Mouse (Mus musculus): Measurements from ENCODE around the gene Prom2.

The Prom2 gene

DNA sequence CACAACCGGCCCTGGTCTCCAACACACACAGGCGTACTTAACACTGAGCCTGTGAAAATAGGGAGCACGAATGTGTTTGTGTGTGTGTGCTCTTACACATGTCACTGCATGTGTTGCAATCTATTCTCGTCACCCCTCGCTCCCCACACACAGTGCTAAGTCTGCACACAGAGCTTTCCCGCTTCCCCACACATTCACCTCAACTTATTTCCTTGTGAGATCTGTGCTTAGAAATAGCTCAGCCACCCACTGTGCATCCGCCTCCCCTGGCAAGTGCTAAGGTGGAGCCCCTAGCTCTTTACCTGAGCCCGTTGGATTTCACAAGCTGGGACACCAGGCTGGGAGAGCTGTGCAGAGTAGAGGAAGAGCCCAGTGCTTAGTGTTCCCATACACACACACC is 42.5 kb downstream of the Prom2 start:
- no peak for ATAC-seq (ENCODE audit: insufficient number of reproducible peaks, low FRiP score, low TSS enrichment)

DNA sequence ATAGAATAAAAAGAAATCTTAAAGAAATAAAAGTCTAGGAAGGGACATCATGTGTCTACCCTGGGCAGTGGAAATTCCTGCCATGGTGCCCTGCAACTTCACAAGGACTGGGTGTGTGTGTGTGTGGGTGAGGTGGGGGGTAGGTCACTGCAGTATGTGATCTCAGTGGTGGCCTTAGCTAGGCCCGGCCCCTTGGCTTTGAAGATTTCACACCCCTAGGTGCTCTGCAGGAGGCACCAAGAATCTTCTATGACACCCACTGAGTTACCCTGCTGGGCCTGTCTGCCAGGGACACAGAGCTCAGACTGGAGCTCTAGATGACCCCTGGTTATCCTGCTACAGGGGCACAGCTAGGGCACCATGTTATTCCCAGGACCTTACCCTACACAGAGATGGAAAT is 44.9 kb downstream of the Prom2 start:
- no peak for ATAC-seq (ENCODE audit: insufficient number of reproducible peaks, low FRiP score, low TSS enrichment)

- no peak for ATAC-seq (ENCODE audit: insufficient number of reproducible peaks, low FRiP score, low TSS enrichment)
Measured at GRCm38 (mm10) chr2:127484476-127485170, 56.6 kb downstream of the Prom2 start.

GRCm38 (mm10) chr2:127483001-127483400 is 58.3 kb downstream of the Prom2 start:
- ATAC-seq (ENCODE audit: insufficient number of reproducible peaks, low FRiP score, low TSS enrichment): no peak; the same call in 1 of the 2 replicates

DNA sequence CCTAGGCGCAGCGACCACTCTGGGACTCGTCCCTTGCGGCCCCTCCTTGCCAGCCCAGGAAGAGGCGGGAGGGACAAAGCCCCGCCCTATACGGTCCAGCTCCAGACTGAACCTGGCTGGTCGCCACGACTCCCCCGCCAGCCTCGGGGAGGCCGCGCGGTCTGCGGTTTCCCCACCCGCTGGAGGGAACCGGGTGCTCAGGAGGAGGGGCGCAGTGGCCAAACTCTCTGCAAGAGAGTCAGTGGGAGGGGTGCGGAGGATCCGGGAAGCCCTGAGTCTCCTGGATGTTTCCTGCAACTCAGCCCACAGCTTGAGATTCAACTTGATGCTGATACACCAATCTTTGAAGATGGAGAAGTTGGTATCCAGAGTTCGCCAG is 58.7 kb downstream of the Prom2 start:
- ATAC-seq (ENCODE audit: insufficient number of reproducible peaks, low FRiP score, low TSS enrichment): no peak; the same call in 1 of the 2 replicates

- no peak for ATAC-seq (ENCODE audit: insufficient number of reproducible peaks, low FRiP score, low TSS enrichment)
Measured at GRCm38 (mm10) chr2:127481841-127482532, 59.3 kb downstream of the Prom2 start.

DNA sequence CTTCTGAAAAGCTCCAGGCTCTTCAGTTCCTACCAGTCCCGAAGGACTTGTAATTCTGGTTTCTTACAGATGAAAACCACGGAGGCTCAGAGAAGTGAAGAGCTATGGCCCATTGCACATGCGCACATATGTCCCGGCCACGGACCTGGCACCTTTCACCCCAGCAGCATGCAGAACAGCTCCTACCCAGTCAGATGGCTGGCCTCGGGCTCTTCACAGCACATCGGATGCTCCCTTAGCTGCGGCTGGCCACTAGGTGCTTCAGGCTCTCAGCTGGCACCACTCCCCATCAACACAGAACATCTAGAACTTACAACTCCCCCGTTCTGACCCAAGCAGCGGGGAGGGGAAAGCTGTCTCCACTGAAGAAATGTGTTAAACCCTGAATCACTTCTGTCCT is 61.5 kb downstream of the Prom2 start:
- ATAC-seq (ENCODE audit: insufficient number of reproducible peaks, low FRiP score, low TSS enrichment): no peak

DNA sequence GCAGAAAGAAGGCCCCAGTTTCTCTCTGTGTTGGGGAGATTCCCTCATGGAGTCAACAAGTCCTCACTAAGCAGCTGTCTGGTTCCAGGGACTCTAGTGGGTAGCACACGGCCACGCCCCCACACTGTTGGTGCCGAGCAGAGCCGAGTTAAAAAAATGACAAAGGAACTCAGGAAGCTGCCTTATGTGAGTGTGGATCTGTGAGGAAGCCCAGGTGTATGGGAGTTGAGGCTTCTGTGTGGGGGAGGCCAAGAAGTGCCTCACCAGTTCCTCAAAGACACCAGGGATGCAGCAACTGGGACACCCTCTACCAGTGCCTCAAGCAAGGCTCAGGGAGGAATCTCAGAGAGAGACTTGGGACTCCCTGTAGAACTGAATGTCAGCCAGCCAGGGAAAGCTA is 62.1 kb downstream of the Prom2 start:
- ATAC-seq (ENCODE audit: insufficient number of reproducible peaks, low FRiP score, low TSS enrichment): no peak
